Mouse (Mus musculus) liver, postnatal 0 days (tissue): ENCODE measurements around the gene Hoxa7. TPM values are rescaled to one million over a fixed set of nuclear protein-coding genes. Genes with fewer than 3 reads are reported as not detected.

Source experiments
- ATAC-seq: fragments of 200-750 bp; cut with Nextera tagmentation; 2 replicates; pipeline ENCODE4 v1.8.0; 2017; ENCODE audit warnings: mild to moderate bottlenecking, moderate library complexity
- DNase-seq: peaks from one replicate; pipeline ENCODE4 v3.0.0-alpha.2; 2016
- H3K27ac ChIP-seq: fragments of 300-500 bp; sonication (generic); 2 replicates; pipeline ENCODE4 v1.5.1; 2014; ENCODE audit warnings: antibody characterized with exemption, moderate library complexity, mild to moderate bottlenecking, low read depth
- H3K27me3 ChIP-seq: fragments of 300-500 bp; sonication (generic); 2 replicates; pipeline ENCODE4 v1.6.1; 2014; ENCODE audit warnings: low read length, control low read depth, mixed read lengths; ENCODE audit not compliant: insufficient read depth
- H3K36me3 ChIP-seq: fragments of 300-500 bp; sonication (generic); replicated peaks from 2 replicates; pipeline ENCODE4 v1.6.1; 2014; ENCODE audit warnings: mild to moderate bottlenecking, control low read depth, low read length, moderate library complexity, mixed read lengths; ENCODE audit not compliant: insufficient read depth
- H3K4me1 ChIP-seq: fragments of 300-500 bp; sonication (generic); 2 replicates; pipeline ENCODE4 v1.6.1; 2014; ENCODE audit warnings: antibody characterized with exemption, mild to moderate bottlenecking, control low read depth; ENCODE audit not compliant: insufficient read depth
- H3K4me2 ChIP-seq: fragments of 300-500 bp; sonication (generic); 2 replicates; pipeline ENCODE4 v1.6.1; 2014; ENCODE audit warnings: low read depth, mild to moderate bottlenecking, low read length, moderate library complexity, mixed read lengths
- H3K4me3 ChIP-seq: fragments of 300-500 bp; sonication (generic); 2 replicates; pipeline ENCODE4 v1.5.1; 2014; ENCODE audit warnings: low read depth, low read length
- H3K9ac ChIP-seq: fragments of 300-500 bp; sonication (generic); replicated peaks from 2 replicates; pipeline ENCODE4 v1.6.1; 2014; ENCODE audit warnings: mild to moderate bottlenecking, moderate library complexity
- H3K9me3 ChIP-seq: fragments of 300-500 bp; sonication (generic); 2 replicates; pipeline ENCODE4 v1.6.1; 2016; ENCODE audit warnings: mild to moderate bottlenecking, control low read depth, low read length, mixed read lengths
- CTCF ChIP-seq: sonication (generic); IDR thresholded peaks from 2 replicates; pipeline ENCODE4 v1.5.1; 2016; ENCODE audit warnings: antibody characterized with exemption, low read depth
- EP300 ChIP-seq: IDR thresholded peaks from 2 replicates; pipeline ENCODE4 v1.6.1; 2016; ENCODE audit warnings: antibody characterized with exemption, low read depth, mild to moderate bottlenecking
- WGBS: fragments of 180-500 bp; shearing (Covaris S2); extraction: QIAGEN DNeasy Blood & Tissue Kit; methylation state at CpG from one replicate; pipeline ENCODE4 v1.1.7; 2014; ENCODE audit not compliant: insufficient replicate concordance; 5-methylcytosine and 5-hydroxymethylcytosine counted together
- polyA plus RNA-seq: library from polyadenylated mRNA; unstranded; fragments of >200 nt; fragmentation: Nextera tagmentation; extraction: Ambion mirVana; gene quantifications from 2 replicates; pipeline ENCODE4 v1.2.1, GENCODE M21; 2015

Gene Hoxa7
- polyA plus RNA-seq, 1 experiment from 2014 or later, result 0.39 TPM

DNA sequence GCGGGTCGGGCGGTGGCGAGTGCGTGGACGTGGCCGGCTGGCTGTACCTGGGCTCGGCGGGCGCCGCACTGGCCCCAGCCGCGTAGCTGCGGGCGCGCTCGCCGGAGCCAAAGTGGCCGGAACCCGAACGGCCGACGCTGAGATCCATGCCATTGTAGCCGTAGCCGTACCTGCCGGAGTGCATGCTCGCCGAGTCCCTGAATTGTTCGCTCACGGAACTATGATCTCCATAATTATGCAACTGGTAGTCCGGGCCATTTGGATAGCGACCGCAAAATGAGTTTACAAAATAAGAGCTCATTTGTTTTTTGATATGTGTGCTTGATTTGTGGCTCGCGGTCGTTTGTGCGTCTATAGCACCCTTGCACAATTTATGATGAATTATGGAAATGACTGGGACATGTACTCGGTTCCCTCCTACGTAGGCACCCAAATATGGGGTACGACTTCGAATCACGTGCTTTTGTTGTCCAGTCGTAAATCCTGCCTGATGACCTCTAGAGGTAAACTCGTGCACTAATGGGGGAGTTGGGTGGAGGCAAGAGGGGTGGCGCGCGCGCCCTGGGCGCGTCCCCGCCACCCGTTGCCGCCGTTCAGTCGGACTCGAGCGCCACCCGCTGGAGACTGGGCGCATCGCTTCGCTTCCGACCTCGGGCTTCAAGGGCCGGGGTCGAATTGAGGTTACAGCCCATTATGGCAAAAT is 17.5 kb downstream of the Hoxa7 start, which contains the start of gene Hoxa5:
TSS of gene Hoxa5 (minus strand) at position 538 of the 703 bp plus-strand sequence.
- peak within 1 kb of the TSS; percentile 52 for H3K4me3 ChIP-seq
- peaks cover 86% of the 10 kb centered on the region for H3K27me3 ChIP-seq
- DNase-seq (peak; percentile 73), ATAC-seq (peak; percentile 74)
- peak within 1 kb of the TSS; percentile 74 for H3K4me2 ChIP-seq
- no peak for TF ChIP-seq EP300
- peak; percentile 79 for TF ChIP-seq CTCF
- H3K27ac ChIP-seq, result peak within 1 kb of the TSS; percentile 22; the same call in 1 of the 2 replicates
- H3K4me1 ChIP-seq, result peaks cover 6% of the 10 kb centered on the region; the same call in 1 of the 2 replicates
- WGBS, result 4% methylated on average over 65 of the region's 65 CpGs
- H3K36me3 ChIP-seq, result no peaks in the 10 kb centered on the region
- H3K9ac ChIP-seq, result peak within 1 kb of the TSS; percentile 51
- no peaks in the 10 kb centered on the region for H3K9me3 ChIP-seq

DNA sequence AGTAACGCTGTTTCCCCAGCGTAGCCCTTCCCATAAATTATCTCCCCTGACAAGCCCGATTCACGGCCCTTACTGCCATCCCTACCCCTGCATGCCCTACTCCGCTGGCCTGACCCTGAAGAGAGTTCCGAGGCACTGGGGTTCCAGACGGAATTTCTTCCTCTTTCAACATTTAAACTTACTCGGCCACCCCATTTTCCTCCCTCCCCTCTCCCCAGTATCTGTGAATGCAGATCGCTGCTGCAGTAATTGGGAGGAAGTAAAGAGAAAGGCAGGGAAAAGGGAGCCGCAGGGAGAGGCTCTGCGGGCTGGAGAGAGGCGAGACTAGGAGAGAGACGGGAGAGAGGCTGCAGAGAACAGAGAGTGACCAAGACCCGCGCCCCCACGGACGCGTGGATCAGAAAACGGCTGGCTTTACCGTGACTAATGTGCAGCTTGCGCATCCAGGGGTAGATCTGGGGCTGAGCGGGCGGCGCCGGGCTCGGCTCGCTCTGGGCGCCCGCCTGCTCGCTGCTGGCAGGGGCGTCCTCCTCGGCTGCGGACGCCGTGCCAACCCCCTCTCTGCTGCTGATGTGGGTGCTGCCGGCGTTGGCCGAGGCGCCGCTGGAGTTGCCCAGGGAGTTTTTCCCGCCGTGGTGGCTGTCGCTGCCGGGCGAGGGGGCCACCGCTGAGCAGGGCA is 18.1 kb downstream of the Hoxa7 start:
- Histone ChIP-seq H3K4me1 (peaks cover 6% of the 10 kb centered on the region; the same call in 1 of the 2 replicates), H3K9ac (peak overlapping the region; percentile 51), H3K4me2 (peak overlapping the region; percentile 74), H3K9me3 (no peaks in the 10 kb centered on the region), H3K27ac (peak overlapping the region; percentile 22; the same call in 1 of the 2 replicates), H3K4me3 (peak overlapping the region; percentile 52), H3K36me3 (no peaks in the 10 kb centered on the region), H3K27me3 (peaks cover 84% of the 10 kb centered on the region)
- DNase-seq (no peak), ATAC-seq (peak; percentile 19; the same call in 1 of the 2 replicates)
- TF ChIP-seq EP300, result no peak
- TF ChIP-seq CTCF, result no peak
- WGBS, result 14% methylated on average over 40 of the region's 46 CpGs

- no peaks in the 10 kb centered on the region for H3K36me3 ChIP-seq
- peak overlapping the region; percentile 52 for H3K4me3 ChIP-seq
- peaks cover 4% of the 10 kb centered on the region; the same call in 1 of the 2 replicates for H3K4me1 ChIP-seq
- peak overlapping the region; percentile 51; the same call in 1 of the 2 replicates for H3K9ac ChIP-seq
- no peak for ATAC-seq
- peak overlapping the region; percentile 74 for H3K4me2 ChIP-seq
- DNase-seq, result no peak
- no peak for TF ChIP-seq EP300
- no peak for TF ChIP-seq CTCF
- H3K27me3 ChIP-seq, result peaks cover 84% of the 10 kb centered on the region
- H3K27ac ChIP-seq, result no peak overlapping the region
- 30% methylated on average over 10 of the region's 10 CpGs for WGBS
- no peaks in the 10 kb centered on the region for H3K9me3 ChIP-seq
Observed at GRCm38 (mm10) chr6:52203121-52203370, 18.6 kb downstream of the Hoxa7 start.

DNA sequence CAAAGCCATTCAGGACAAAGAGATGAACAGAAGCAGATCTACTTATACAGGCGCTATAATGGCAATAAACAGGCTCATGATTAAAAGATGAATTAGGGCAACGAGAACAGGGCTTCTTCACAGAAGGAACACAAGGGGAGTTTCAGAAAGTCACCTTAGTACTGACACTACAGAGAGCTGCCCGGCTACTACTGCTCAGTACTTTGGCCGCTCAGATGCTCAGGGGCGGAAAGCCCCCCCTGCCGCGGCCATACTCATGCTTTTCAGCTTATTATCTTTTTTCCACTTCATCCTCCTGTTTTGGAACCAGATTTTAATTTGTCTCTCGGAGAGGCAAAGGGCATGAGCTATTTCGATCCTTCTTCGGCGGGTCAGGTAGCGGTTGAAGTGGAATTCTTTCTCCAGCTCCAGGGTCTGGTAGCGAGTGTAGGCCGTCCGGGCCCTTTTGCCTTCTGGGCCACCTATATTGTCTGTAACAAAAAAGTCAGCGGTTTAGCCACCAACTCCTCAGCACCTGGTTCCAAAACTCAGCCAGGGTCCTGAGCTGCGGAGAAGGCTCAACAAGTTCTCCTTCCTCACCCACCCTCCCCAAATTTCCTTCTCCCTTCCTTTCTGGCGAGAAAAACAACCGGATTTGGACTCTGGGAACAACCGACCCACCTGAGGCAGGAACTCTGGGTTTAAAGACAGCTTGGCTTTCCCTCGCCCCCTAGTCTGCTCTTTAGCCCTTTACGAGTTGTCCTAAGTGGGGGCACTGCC is 19.1 kb downstream of the Hoxa7 start:
- no peak overlapping the region for H3K9ac ChIP-seq
- peaks cover 4% of the 10 kb centered on the region; the same call in 1 of the 2 replicates for H3K4me1 ChIP-seq
- peaks cover 84% of the 10 kb centered on the region for H3K27me3 ChIP-seq
- 49% methylated on average over 22 of the region's 22 CpGs for WGBS
- H3K36me3 ChIP-seq, result no peaks in the 10 kb centered on the region
- peak overlapping the region; percentile 52 for H3K4me3 ChIP-seq
- H3K4me2 ChIP-seq, result peak overlapping the region; percentile 74
- no peak for DNase-seq
- no peak overlapping the region for H3K27ac ChIP-seq
- H3K9me3 ChIP-seq, result no peaks in the 10 kb centered on the region
- TF ChIP-seq EP300 (no peak), CTCF (no peak)
- no peak for ATAC-seq

DNA sequence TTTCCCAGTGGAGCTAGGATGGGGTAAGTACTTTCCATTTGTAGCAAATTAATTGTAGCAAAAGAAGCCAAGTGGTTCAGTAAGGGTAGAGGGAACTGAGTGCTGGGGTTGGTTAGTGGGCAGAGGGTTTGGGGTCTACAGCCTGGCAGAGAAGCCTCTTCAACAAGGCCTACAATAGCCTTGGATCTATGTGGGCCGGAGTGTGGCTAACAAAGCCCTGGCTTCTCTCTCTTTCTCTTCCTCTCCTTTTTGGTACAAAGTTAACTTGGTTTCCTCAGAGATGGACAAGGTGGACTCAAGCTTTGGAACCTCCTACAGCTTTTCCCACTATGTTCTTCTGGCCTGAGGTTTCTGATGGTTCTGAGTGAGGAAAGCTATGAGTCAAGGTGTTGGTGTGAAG is 20.4 kb downstream of the Hoxa7 start:
- no peak overlapping the region for H3K4me3 ChIP-seq
- ATAC-seq (no peak), DNase-seq (no peak)
- TF ChIP-seq CTCF (no peak), EP300 (no peak)
- no peak overlapping the region for H3K9ac ChIP-seq
- no peaks in the 10 kb centered on the region for H3K36me3 ChIP-seq
- H3K27ac ChIP-seq, result no peak overlapping the region
- H3K9me3 ChIP-seq, result no peaks in the 10 kb centered on the region
- peaks cover 4% of the 10 kb centered on the region; the same call in 1 of the 2 replicates for H3K4me1 ChIP-seq
- H3K27me3 ChIP-seq, result peaks cover 79% of the 10 kb centered on the region
- no peak overlapping the region for H3K4me2 ChIP-seq
- 65% methylated on average over 1 of the region's 1 CpGs for WGBS

- TF ChIP-seq EP300 (no peak), CTCF (no peak)
- Histone ChIP-seq H3K36me3 (no peaks in the 10 kb centered on the region), H3K27ac (no peak overlapping the region), H3K4me3 (no peak overlapping the region), H3K9me3 (no peaks in the 10 kb centered on the region), H3K4me1 (peaks cover 4% of the 10 kb centered on the region; the same call in 1 of the 2 replicates), H3K4me2 (no peak overlapping the region), H3K27me3 (peaks cover 79% of the 10 kb centered on the region), H3K9ac (no peak overlapping the region)
- DNase-seq (no peak), ATAC-seq (no peak)
- 61% methylated on average over 10 of the region's 10 CpGs for WGBS
Observed at GRCm38 (mm10) chr6:52200751-52201250, 20.9 kb downstream of the Hoxa7 start.
